Mouse (Mus musculus) E14TG2a.4 (cell line): ENCODE measurements around the gene Cxcr5.

Experiments used
- H3K27me3 ChIP-seq: 2 replicates; pipeline ENCODE4 v1.6.1; 2014; ENCODE audit warnings: low read length, control low read depth; ENCODE audit not compliant: insufficient read depth
- H3K36me3 ChIP-seq: 2 replicates; pipeline ENCODE4 v1.6.1; 2014; ENCODE audit warnings: low read length, control low read depth; ENCODE audit not compliant: insufficient read depth
- H3K4me1 ChIP-seq: replicated peaks from 2 replicates; pipeline ENCODE4 v1.6.1; 2014; ENCODE audit warnings: low read depth, low read length, control low read depth
- H3K4me3 ChIP-seq: replicated peaks from 2 replicates; pipeline ENCODE4 v1.5.1; 2014; ENCODE audit warnings: mild to moderate bottlenecking, low read length
- H3K9me3 ChIP-seq: 2 replicates; pipeline ENCODE4 v1.6.1; 2014; ENCODE audit warnings: low read length, control low read depth
- CTCF ChIP-seq: conservative IDR thresholded peaks from 2 replicates; pipeline ENCODE4 v1.5.1; 2014; ENCODE audit warnings: low read length
- NANOG ChIP-seq: IDR thresholded peaks from 2 replicates; pipeline ENCODE4 v1.6.1; 2014; ENCODE audit warnings: borderline replicate concordance, low read length, mixed read lengths
- POU5F1 ChIP-seq: IDR thresholded peaks from 2 replicates; pipeline ENCODE4 v1.6.1; 2014; ENCODE audit warnings: low read length, borderline replicate concordance

The Cxcr5 gene

DNA sequence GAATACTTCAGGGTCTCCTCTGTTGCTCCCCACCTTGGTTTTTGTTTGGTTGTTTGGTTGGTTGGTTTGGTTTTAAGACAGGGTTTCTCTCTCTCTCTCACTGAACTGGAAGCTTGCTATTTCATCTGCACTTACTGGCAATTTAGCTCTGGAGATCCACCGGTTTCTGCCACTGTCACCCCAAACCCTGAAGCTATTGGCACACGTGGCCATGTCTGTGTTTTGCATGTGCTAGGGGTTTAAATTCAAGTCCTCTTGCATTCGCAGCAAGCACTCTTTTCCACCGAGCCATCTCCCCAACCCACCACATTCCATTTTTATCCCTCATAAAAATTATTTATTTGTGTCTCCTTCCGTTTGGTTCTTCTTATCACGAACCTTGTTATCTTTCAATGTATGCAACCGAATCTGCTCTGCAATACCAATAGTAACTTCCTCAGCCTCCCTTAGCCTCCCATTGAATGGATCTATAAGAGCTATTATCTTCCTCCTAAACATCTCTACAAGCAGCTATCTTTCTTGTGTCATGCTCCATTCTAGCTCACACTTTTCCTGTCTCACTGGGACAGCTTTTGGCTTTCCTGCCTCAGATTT is 30.0 kb upstream of the Cxcr5 start:
- no peak for TF ChIP-seq CTCF
- no peak for TF ChIP-seq POU5F1
- no peak for TF ChIP-seq NANOG
- H3K4me3 ChIP-seq = no peak overlapping the region
- peaks cover 69% of the 10 kb centered on the region for H3K4me1 ChIP-seq
- H3K36me3 ChIP-seq = no peaks in the 10 kb centered on the region
- H3K9me3 ChIP-seq = peaks cover 3% of the 10 kb centered on the region; the same call in 1 of the 2 replicates
- no peaks in the 10 kb centered on the region for H3K27me3 ChIP-seq

DNA sequence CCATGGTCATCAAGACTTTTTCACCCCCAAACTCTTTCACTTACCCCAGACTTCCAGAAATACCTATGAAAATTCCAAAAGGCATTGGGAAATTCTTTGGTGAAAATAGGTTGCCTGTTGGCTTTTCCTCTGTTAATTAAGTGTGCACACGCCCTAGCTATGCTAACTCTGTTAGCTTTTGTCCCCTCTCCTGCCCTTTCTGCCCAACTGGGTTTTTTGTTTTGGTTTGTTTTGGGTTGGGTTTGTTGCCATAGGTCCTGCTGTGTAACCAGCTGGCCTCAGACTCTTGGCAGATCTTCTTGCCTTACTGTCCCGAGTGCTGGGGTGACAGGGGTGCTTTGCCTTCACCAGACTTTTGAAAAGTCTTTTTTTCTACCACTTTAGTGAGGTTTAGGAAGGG is 29.3 kb upstream of the Cxcr5 start:
- peaks cover 73% of the 10 kb centered on the region for H3K4me1 ChIP-seq
- H3K9me3 ChIP-seq = peaks cover 3% of the 10 kb centered on the region; the same call in 1 of the 2 replicates
- TF ChIP-seq POU5F1 (no peak), NANOG (no peak), CTCF (no peak)
- no peak overlapping the region for H3K4me3 ChIP-seq
- no peaks in the 10 kb centered on the region for H3K36me3 ChIP-seq
- H3K27me3 ChIP-seq = no peaks in the 10 kb centered on the region

DNA sequence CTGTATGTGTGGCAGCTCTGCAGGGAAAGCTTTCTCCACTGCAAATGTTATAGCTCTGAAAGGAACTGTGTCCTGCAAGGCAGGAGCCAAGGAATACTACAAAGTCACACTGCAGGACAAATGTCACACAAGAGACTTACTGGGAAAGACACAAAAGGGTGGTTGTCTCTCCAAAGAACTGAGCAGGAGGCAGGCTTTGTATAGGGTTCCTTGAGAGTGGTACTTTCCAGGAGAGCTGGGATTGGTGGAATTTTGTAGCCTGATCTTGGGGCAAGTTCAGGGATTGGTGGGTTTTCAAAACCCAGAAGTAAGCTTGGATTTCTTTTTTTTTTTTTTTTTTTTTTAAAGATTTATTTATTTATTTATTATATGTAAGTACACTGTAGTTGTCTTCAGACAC is 27.4 kb upstream of the Cxcr5 start:
- Histone ChIP-seq H3K4me1 (peaks cover 79% of the 10 kb centered on the region), H3K27me3 (no peaks in the 10 kb centered on the region), H3K4me3 (no peak overlapping the region), H3K36me3 (no peaks in the 10 kb centered on the region), H3K9me3 (peaks cover 6% of the 10 kb centered on the region)
- no peak for TF ChIP-seq CTCF
- no peak for TF ChIP-seq NANOG
- TF ChIP-seq POU5F1 = no peak

GRCm38 (mm10) chr9:44588605-44589004 is 26.9 kb upstream of the Cxcr5 start:
- Histone ChIP-seq H3K27me3 (no peaks in the 10 kb centered on the region), H3K9me3 (peaks cover 9% of the 10 kb centered on the region), H3K36me3 (no peaks in the 10 kb centered on the region), H3K4me1 (peaks cover 74% of the 10 kb centered on the region), H3K4me3 (no peak overlapping the region)
- TF ChIP-seq POU5F1 (no peak), NANOG (no peak), CTCF (no peak)

DNA sequence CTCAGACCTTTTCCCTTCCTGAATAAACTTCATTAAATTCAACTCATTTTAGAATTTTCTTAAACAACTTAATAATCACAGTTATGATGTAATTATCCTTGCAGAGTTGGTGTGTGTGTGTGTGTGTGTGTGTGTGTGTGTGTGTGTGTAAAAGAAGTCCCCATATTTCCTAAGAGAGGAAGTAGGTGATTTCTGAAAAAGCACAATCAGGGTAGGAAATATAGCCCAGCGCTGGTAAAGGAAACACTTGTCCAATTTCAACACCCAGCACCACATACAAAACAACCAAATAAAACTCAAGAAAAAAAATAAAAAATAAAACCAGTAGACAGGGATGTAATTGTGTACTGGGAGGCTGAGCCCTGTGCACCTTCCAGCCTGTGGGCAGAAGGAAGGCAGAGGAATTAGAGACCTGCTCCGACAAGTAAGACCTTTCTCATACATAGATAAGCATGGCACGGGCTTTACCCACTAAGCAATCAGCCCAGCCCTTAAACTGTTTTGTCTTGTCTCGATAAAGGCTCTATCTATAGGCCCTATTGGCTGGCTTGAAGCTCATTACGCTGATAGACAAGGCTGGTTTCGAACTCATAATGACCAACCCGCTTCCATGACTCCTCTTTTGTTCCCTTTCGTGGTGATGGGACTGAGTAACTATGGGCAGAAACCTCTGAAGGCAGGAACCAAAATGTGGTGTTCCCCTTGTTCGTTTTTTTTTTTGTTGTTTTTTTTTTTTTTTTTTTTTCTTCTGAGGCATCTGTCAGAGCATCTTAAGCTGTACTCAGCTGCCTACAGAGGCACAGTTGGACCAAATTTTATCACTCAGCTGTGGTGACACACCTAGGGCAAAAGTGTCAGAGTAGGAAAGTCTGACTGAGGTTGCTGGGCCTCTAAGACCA is 25.8 kb upstream of the Cxcr5 start:
- Histone ChIP-seq H3K4me3 (no peak overlapping the region), H3K27me3 (no peaks in the 10 kb centered on the region), H3K9me3 (peaks cover 7% of the 10 kb centered on the region), H3K4me1 (peaks cover 64% of the 10 kb centered on the region), H3K36me3 (no peaks in the 10 kb centered on the region)
- no peak for TF ChIP-seq CTCF
- TF ChIP-seq NANOG = no peak
- no peak for TF ChIP-seq POU5F1

- Histone ChIP-seq H3K4me1 (peaks cover 61% of the 10 kb centered on the region), H3K4me3 (peak overlapping the region; percentile 56), H3K9me3 (peaks cover 6% of the 10 kb centered on the region), H3K36me3 (no peaks in the 10 kb centered on the region), H3K27me3 (no peaks in the 10 kb centered on the region)
- TF ChIP-seq POU5F1 = no peak
- TF ChIP-seq CTCF = no peak
- TF ChIP-seq NANOG = no peak
Measured at GRCm38 (mm10) chr9:44586640-44587261, 25.1 kb upstream of the Cxcr5 start.

GRCm38 (mm10) chr9:44582390-44582789 is 20.7 kb upstream of the Cxcr5 start:
- TF ChIP-seq NANOG = no peak
- no peak for TF ChIP-seq CTCF
- no peak for TF ChIP-seq POU5F1
- H3K4me1 ChIP-seq = peaks cover 27% of the 10 kb centered on the region
- H3K27me3 ChIP-seq = no peaks in the 10 kb centered on the region
- no peak overlapping the region for H3K4me3 ChIP-seq
- H3K36me3 ChIP-seq = no peaks in the 10 kb centered on the region
- peaks cover 6% of the 10 kb centered on the region for H3K9me3 ChIP-seq

- peaks cover 18% of the 10 kb centered on the region for H3K4me1 ChIP-seq
- H3K4me3 ChIP-seq = no peak overlapping the region
- no peaks in the 10 kb centered on the region for H3K36me3 ChIP-seq
- peaks cover 6% of the 10 kb centered on the region for H3K9me3 ChIP-seq
- H3K27me3 ChIP-seq = no peaks in the 10 kb centered on the region
- TF ChIP-seq POU5F1 (no peak), CTCF (no peak), NANOG (no peak)
Measured at GRCm38 (mm10) chr9:44581423-44581822, 19.7 kb upstream of the Cxcr5 start.

DNA sequence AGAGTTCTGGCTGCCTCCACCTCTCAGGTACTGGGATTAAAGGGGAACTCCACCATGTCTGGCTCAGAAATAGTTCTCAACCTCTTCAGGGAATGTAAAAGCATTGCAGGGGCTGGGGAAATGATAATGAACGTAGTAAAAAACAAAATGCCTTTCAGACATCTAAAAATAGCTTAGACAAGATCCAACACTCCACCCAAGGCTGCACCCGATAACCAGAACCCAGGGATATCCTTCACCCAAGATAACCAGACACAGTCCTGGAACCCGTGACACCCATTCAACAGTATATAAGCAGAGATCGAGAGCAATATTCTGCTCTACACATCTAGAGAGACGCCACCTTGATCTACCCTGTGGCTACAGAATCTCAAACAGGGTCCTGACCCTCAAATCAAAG is 18.4 kb upstream of the Cxcr5 start:
- Histone ChIP-seq H3K4me3 (no peak overlapping the region), H3K36me3 (no peaks in the 10 kb centered on the region), H3K9me3 (peaks cover 6% of the 10 kb centered on the region), H3K27me3 (no peaks in the 10 kb centered on the region), H3K4me1 (0 out of 2 replicates have a peak, but pooled peaks cover 7% of the 10 kb centered on the region)
- no peak for TF ChIP-seq POU5F1
- TF ChIP-seq NANOG = no peak
- TF ChIP-seq CTCF = no peak
